Mouse (Mus musculus): ENCODE results near the gene Gm49661. TPM values are rescaled to one million over a fixed set of nuclear protein-coding genes. Genes with fewer than 3 reads are reported as not detected.

Gene Gm49661
- polyA plus RNA-seq, 1 experiment from 2014 or later, result not detected

GRCm38 (mm10) chr8:84928456-84929306, 40.6 kb downstream of the Gm49661 start:
- Histone ChIP-seq H3K36me3 (ENCODE audit: control insufficient read depth, insufficient read depth, low read length) (no peaks in the 10 kb centered on the region), H3K27me3 (ENCODE audit: control insufficient read depth, insufficient read depth, low read length) (no peaks in the 10 kb centered on the region), H3K9ac (ENCODE audit: low read length) (0 out of 2 replicates have a peak overlapping the region, but pooled peaks have one; percentile 23), H3K4me1 (replicated peaks; ENCODE audit: control insufficient read depth, insufficient read depth) (no peaks in the 10 kb centered on the region), H3K9me3 (ENCODE audit: control insufficient read depth, low read length) (no peaks in the 10 kb centered on the region), H3K4me3 (ENCODE audit: low read depth, low read length) (peak overlapping the region; percentile 22; the same call in 1 of the 2 replicates), H3K4me2 (replicated peaks; ENCODE audit: low read depth) (peak overlapping the region; percentile 45), H3K27ac (replicated peaks) (no peak overlapping the region)
- WGBS, result 3% methylated on average over 49 of the region's 52 CpGs
- TF ChIP-seq CTCF (IDR thresholded peaks at IDR 0.05; ENCODE audit: low read depth) (peak; percentile 80), EP300 (optimal IDR thresholded peaks at IDR 0.05) (no peak)
- peak; percentile 73 for DNase-seq (ENCODE audit: low spot score)
- peak; percentile 76 for ATAC-seq (ENCODE audit: low FRiP score, low TSS enrichment)

- Histone ChIP-seq H3K4me2 (replicated peaks; ENCODE audit: low read depth) (no peak overlapping the region), H3K36me3 (ENCODE audit: control insufficient read depth, insufficient read depth, low read length) (no peaks in the 10 kb centered on the region), H3K9me3 (ENCODE audit: control insufficient read depth, low read length) (no peaks in the 10 kb centered on the region), H3K4me1 (replicated peaks; ENCODE audit: control insufficient read depth, insufficient read depth) (no peaks in the 10 kb centered on the region), H3K27ac (replicated peaks) (no peak overlapping the region), H3K4me3 (ENCODE audit: low read depth, low read length) (no peak overlapping the region), H3K27me3 (ENCODE audit: control insufficient read depth, insufficient read depth, low read length) (no peaks in the 10 kb centered on the region), H3K9ac (ENCODE audit: low read length) (no peak overlapping the region)
- DNase-seq (ENCODE audit: low spot score), result no peak
- TF ChIP-seq EP300 (optimal IDR thresholded peaks at IDR 0.05) (no peak), CTCF (IDR thresholded peaks at IDR 0.05; ENCODE audit: low read depth) (no peak)
- 0 out of 2 replicates have a peak, but pooled peaks have one; percentile 27 for ATAC-seq (ENCODE audit: low FRiP score, low TSS enrichment)
- WGBS, result 85% methylated on average over 1 of the region's 1 CpGs
These were observed 41.7 kb downstream of the Gm49661 start for GRCm38 (mm10) chr8:84927513-84927912.

DNA sequence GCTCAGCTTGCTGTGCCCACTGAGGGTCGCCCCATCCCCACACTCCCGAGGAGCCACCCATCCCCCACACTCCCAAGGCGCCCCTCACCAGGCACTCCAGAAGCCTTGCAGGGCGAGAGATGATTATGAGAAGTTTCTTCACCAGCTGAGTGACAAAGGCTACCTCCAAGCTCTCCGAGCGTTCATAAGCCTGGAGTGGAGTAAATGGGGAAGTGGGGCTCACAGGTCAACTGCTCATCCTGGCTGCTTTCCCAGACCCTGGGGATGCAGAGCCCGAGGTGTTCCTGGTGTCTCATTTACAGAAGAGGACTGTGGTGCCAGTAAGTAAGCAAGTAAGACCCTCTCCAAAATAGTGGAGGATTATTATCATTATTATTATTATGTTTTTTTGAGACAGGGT, 43.7 kb downstream of the Gm49661 start:
- ATAC-seq (ENCODE audit: low FRiP score, low TSS enrichment), result no peak
- no peak for DNase-seq (ENCODE audit: low spot score)
- TF ChIP-seq CTCF (IDR thresholded peaks at IDR 0.05; ENCODE audit: low read depth), result no peak
- TF ChIP-seq EP300 (optimal IDR thresholded peaks at IDR 0.05), result no peak
- H3K27me3 ChIP-seq (ENCODE audit: control insufficient read depth, insufficient read depth, low read length), result no peaks in the 10 kb centered on the region
- no peaks in the 10 kb centered on the region for H3K4me1 ChIP-seq (replicated peaks; ENCODE audit: control insufficient read depth, insufficient read depth)
- no peak overlapping the region for H3K4me3 ChIP-seq (ENCODE audit: low read depth, low read length)
- no peaks in the 10 kb centered on the region for H3K36me3 ChIP-seq (ENCODE audit: control insufficient read depth, insufficient read depth, low read length)
- WGBS, result 57% methylated on average over 7 of the region's 7 CpGs
- no peak overlapping the region for H3K9ac ChIP-seq (ENCODE audit: low read length)
- no peak overlapping the region for H3K27ac ChIP-seq (replicated peaks)
- no peak overlapping the region for H3K4me2 ChIP-seq (replicated peaks; ENCODE audit: low read depth)
- H3K9me3 ChIP-seq (ENCODE audit: control insufficient read depth, low read length), result no peaks in the 10 kb centered on the region

- no peak overlapping the region for H3K9ac ChIP-seq (ENCODE audit: low read length)
- H3K27me3 ChIP-seq (ENCODE audit: control insufficient read depth, insufficient read depth, low read length), result no peaks in the 10 kb centered on the region
- no peaks in the 10 kb centered on the region for H3K36me3 ChIP-seq (ENCODE audit: control insufficient read depth, insufficient read depth, low read length)
- H3K4me1 ChIP-seq (replicated peaks; ENCODE audit: control insufficient read depth, insufficient read depth), result no peaks in the 10 kb centered on the region
- H3K9me3 ChIP-seq (ENCODE audit: control insufficient read depth, low read length), result no peaks in the 10 kb centered on the region
- no peak overlapping the region for H3K4me2 ChIP-seq (replicated peaks; ENCODE audit: low read depth)
- no peak overlapping the region for H3K27ac ChIP-seq (replicated peaks)
- no peak for DNase-seq (ENCODE audit: low spot score)
- H3K4me3 ChIP-seq (ENCODE audit: low read depth, low read length), result no peak overlapping the region
- WGBS, result 63% methylated on average over 2 of the region's 2 CpGs
- TF ChIP-seq EP300 (optimal IDR thresholded peaks at IDR 0.05) (no peak), CTCF (IDR thresholded peaks at IDR 0.05; ENCODE audit: low read depth) (no peak)
- ATAC-seq (ENCODE audit: low FRiP score, low TSS enrichment), result no peak
These were observed 47.6 kb downstream of the Gm49661 start for GRCm38 (mm10) chr8:84921596-84921995.

DNA sequence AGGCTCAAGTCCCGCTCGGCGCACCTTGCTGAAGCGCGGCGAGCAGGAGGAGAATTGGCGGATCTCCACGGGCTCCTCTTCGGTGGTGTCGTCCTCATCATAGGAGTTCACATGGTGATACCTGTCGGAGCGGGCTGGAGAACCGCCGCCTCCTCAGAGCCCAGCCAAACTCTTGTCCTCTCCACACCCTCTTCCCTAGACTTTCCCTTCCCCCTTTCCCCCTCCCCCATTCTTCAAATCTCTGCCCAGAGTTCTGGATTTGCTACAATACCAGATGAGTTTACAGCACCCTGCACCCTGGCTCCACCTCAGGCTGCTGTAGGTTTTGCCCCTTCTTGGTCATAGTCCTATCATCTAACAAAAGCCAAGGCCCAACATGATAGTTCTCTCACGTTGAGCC, 50.6 kb downstream of the Gm49661 start:
- WGBS, result 90% methylated on average over 15 of the region's 15 CpGs
- no peak for TF ChIP-seq EP300 (optimal IDR thresholded peaks at IDR 0.05)
- TF ChIP-seq CTCF (IDR thresholded peaks at IDR 0.05; ENCODE audit: low read depth), result no peak
- Histone ChIP-seq H3K4me2 (replicated peaks; ENCODE audit: low read depth) (no peak overlapping the region), H3K4me1 (replicated peaks; ENCODE audit: control insufficient read depth, insufficient read depth) (no peaks in the 10 kb centered on the region), H3K9me3 (ENCODE audit: control insufficient read depth, low read length) (no peaks in the 10 kb centered on the region), H3K9ac (ENCODE audit: low read length) (no peak overlapping the region), H3K36me3 (ENCODE audit: control insufficient read depth, insufficient read depth, low read length) (no peaks in the 10 kb centered on the region), H3K27ac (replicated peaks) (no peak overlapping the region), H3K27me3 (ENCODE audit: control insufficient read depth, insufficient read depth, low read length) (no peaks in the 10 kb centered on the region), H3K4me3 (ENCODE audit: low read depth, low read length) (no peak overlapping the region)
- DNase-seq (ENCODE audit: low spot score) (no peak), ATAC-seq (ENCODE audit: low FRiP score, low TSS enrichment) (no peak)

DNA sequence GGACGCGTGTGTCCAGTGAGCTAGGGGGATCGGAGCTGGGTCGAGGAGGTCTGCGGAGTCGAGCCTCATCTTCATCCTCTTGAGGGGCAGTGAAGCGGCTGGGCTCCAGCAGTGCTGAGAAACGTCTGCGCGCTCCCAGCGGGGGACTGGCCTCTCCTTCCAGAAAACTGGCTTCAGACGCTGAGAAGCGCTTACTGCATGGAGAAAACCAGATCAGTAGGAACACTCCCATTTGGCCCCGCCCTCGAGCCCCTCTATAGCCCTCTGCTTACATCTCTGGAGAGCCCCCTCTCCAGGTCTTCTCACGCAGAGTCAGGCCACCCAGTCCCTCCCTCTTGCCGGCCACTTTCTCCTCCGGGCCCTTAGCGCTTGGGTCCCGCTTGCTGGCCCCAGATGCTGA, 51.5 kb downstream of the Gm49661 start:
- no peak overlapping the region for H3K9ac ChIP-seq (ENCODE audit: low read length)
- no peak overlapping the region for H3K4me2 ChIP-seq (replicated peaks; ENCODE audit: low read depth)
- no peaks in the 10 kb centered on the region for H3K4me1 ChIP-seq (replicated peaks; ENCODE audit: control insufficient read depth, insufficient read depth)
- no peaks in the 10 kb centered on the region for H3K9me3 ChIP-seq (ENCODE audit: control insufficient read depth, low read length)
- TF ChIP-seq CTCF (IDR thresholded peaks at IDR 0.05; ENCODE audit: low read depth) (no peak), EP300 (optimal IDR thresholded peaks at IDR 0.05) (no peak)
- 48% methylated on average over 20 of the region's 20 CpGs for WGBS
- no peak for ATAC-seq (ENCODE audit: low FRiP score, low TSS enrichment)
- no peak overlapping the region for H3K4me3 ChIP-seq (ENCODE audit: low read depth, low read length)
- H3K27me3 ChIP-seq (ENCODE audit: control insufficient read depth, insufficient read depth, low read length), result no peaks in the 10 kb centered on the region
- no peak overlapping the region for H3K27ac ChIP-seq (replicated peaks)
- DNase-seq (ENCODE audit: low spot score), result no peak
- H3K36me3 ChIP-seq (ENCODE audit: control insufficient read depth, insufficient read depth, low read length), result no peaks in the 10 kb centered on the region

Small RNAs within 50 kb of the gene (microRNA-seq; reads per million reads assigned to microRNA genes)
- gene Gm24197, result not detected

Other genes starting within 250 kb of the Gm49661 start
- gene G430095P16Rik, start 246.4 kb downstream of the Gm49661 start, polyA plus RNA-seq (2015; fragmentation: Nextera tagmentation; extraction: Ambion mirVana), result 1.7 and 2.0 TPM in 2 replicates
- 36.5 and 36.6 TPM in 2 replicates for gene Nfix, start 169.1 kb downstream of the Gm49661 start, polyA plus RNA-seq (2015; fragmentation: Nextera tagmentation; extraction: Ambion mirVana)
- 3.3 TPM in 2 replicates for gene Dand5, start 146.6 kb downstream of the Gm49661 start, polyA plus RNA-seq (2015; fragmentation: Nextera tagmentation; extraction: Ambion mirVana)
- gene Gadd45gip1, start 137.9 kb downstream of the Gm49661 start, polyA plus RNA-seq (2015; fragmentation: Nextera tagmentation; extraction: Ambion mirVana), result 38.5 and 39.3 TPM in 2 replicates
- 69.8 and 70.6 TPM in 2 replicates for gene Rad23a, start 128.8 kb downstream of the Gm49661 start, polyA plus RNA-seq (2015; fragmentation: Nextera tagmentation; extraction: Ambion mirVana)
- gene Calr, start 122.5 kb downstream of the Gm49661 start, polyA plus RNA-seq (2015; fragmentation: Nextera tagmentation; extraction: Ambion mirVana), result 522 and 537 TPM in 2 replicates
- gene Farsa, start 112.4 kb downstream of the Gm49661 start, polyA plus RNA-seq (2015; fragmentation: Nextera tagmentation; extraction: Ambion mirVana), result 43.3 and 44.3 TPM in 2 replicates
- gene Syce2, start 97.3 kb downstream of the Gm49661 start, polyA plus RNA-seq (2015; fragmentation: Nextera tagmentation; extraction: Ambion mirVana), result 25.0 and 27.3 TPM in 2 replicates
- 18.5 and 21.1 TPM in 2 replicates for gene Gcdh, start 75.5 kb downstream of the Gm49661 start, polyA plus RNA-seq (2015; fragmentation: Nextera tagmentation; extraction: Ambion mirVana)
- gene Klf1, start 67.5 kb downstream of the Gm49661 start, polyA plus RNA-seq (2015; fragmentation: Nextera tagmentation; extraction: Ambion mirVana), result 0.51 and 0.82 TPM in 2 replicates
- 15.9 and 17.4 TPM in 2 replicates for gene Dnase2a, start 60.9 kb downstream of the Gm49661 start, polyA plus RNA-seq (2015; fragmentation: Nextera tagmentation; extraction: Ambion mirVana)
- gene Mast1, start 32.1 kb downstream of the Gm49661 start, polyA plus RNA-seq (2015; fragmentation: Nextera tagmentation; extraction: Ambion mirVana), result 0.87 and 1.1 TPM in 2 replicates
- 0.05 and 0.13 TPM in 2 replicates for gene Rtbdn, start 22.4 kb downstream of the Gm49661 start, polyA plus RNA-seq (2015; fragmentation: Nextera tagmentation; extraction: Ambion mirVana)
- gene Prdx2, start 154 bp upstream of the Gm49661 start, polyA plus RNA-seq (2015; fragmentation: Nextera tagmentation; extraction: Ambion mirVana), result 370 and 376 TPM in 2 replicates
- 79.4 and 80.1 TPM in 2 replicates for gene Rnaseh2a, start 334 bp upstream of the Gm49661 start, polyA plus RNA-seq (2015; fragmentation: Nextera tagmentation; extraction: Ambion mirVana)
- gene Junb, start 9.3 kb upstream of the Gm49661 start, polyA plus RNA-seq (2015; fragmentation: Nextera tagmentation; extraction: Ambion mirVana), result 88.5 and 95.9 TPM in 2 replicates
- gene Hook2, start 21.2 kb upstream of the Gm49661 start, polyA plus RNA-seq (2015; fragmentation: Nextera tagmentation; extraction: Ambion mirVana), result 28.8 and 30.9 TPM in 2 replicates
- 0.06 and 0.16 TPM in 2 replicates for gene Best2, start 45.1 kb upstream of the Gm49661 start, polyA plus RNA-seq (2015; fragmentation: Nextera tagmentation; extraction: Ambion mirVana)
- gene Asna1, start 55.8 kb upstream of the Gm49661 start, polyA plus RNA-seq (2015; fragmentation: Nextera tagmentation; extraction: Ambion mirVana), result 68.0 and 71.8 TPM in 2 replicates
- gene Trir, start 57.4 kb upstream of the Gm49661 start, polyA plus RNA-seq (2015; fragmentation: Nextera tagmentation; extraction: Ambion mirVana), result 94.4 and 95.1 TPM in 2 replicates
- 12.5 and 15.4 TPM in 2 replicates for gene Tnpo2, start 67.5 kb upstream of the Gm49661 start, polyA plus RNA-seq (2015; fragmentation: Nextera tagmentation; extraction: Ambion mirVana)
- gene Fbxw9, start 90.6 kb upstream of the Gm49661 start, polyA plus RNA-seq (2015; fragmentation: Nextera tagmentation; extraction: Ambion mirVana), result 25.7 and 28.4 TPM in 2 replicates
- not detected in 2 replicates for gene Gm5741, start 98.5 kb upstream of the Gm49661 start, polyA plus RNA-seq (2015; fragmentation: Nextera tagmentation; extraction: Ambion mirVana)
- gene Dhps, start 102.3 kb upstream of the Gm49661 start, polyA plus RNA-seq (2015; fragmentation: Nextera tagmentation; extraction: Ambion mirVana), result 40.2 and 42.2 TPM in 2 replicates
- gene Wdr83os, start 111.3 kb upstream of the Gm49661 start, polyA plus RNA-seq (2015; fragmentation: Nextera tagmentation; extraction: Ambion mirVana), result 114 and 117 TPM in 2 replicates
- gene Wdr83, start 111.9 kb upstream of the Gm49661 start, polyA plus RNA-seq (2015; fragmentation: Nextera tagmentation; extraction: Ambion mirVana), result 22.3 and 23.6 TPM in 2 replicates
- gene Man2b1, start 113.8 kb upstream of the Gm49661 start, polyA plus RNA-seq (2015; fragmentation: Nextera tagmentation; extraction: Ambion mirVana), result 29.1 and 32.6 TPM in 2 replicates
- gene Zfp791, start 153.7 kb upstream of the Gm49661 start, polyA plus RNA-seq (2015; fragmentation: Nextera tagmentation; extraction: Ambion mirVana), result 1.2 and 1.5 TPM in 2 replicates
- gene Cks1brt, start 182.5 kb upstream of the Gm49661 start, polyA plus RNA-seq (2015; fragmentation: Nextera tagmentation; extraction: Ambion mirVana), result 0.05 TPM in 1 of 2 replicates, not detected in the other